Mouse (Mus musculus): Measurements from ENCODE around the gene Grik4.
A peak's percentile ranks its signal among the peaks of the same experiment; 100 is the strongest.

DNA sequence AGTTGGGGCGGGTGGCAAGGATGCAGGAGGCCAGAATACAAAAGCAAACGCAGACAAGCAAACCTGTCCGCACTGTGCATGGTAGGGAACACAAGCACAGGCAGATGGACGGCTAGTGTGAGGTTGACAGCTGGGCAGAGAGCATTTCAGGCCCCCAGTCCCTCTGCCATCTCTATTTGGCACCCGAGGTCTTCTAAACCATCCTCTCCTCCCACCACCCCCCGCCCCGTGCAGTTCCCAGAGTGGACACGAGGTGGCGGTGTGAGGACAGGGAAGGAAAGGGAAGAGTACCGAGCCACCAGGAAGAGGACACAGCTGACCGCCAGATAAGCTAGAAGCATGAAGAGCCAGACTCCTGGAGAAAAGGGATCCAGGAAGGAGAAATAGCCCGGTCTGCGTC lies 394.2 kb downstream of the Grik4 start:
- TF ChIP-seq JUN (IDR thresholded peaks at IDR 0.05; ENCODE audit: insufficient read depth, low read depth, low read length) (no peak), E2F4 (IDR thresholded peaks at IDR 0.05; ENCODE audit: insufficient replicate concordance, low read depth, low read length) (no peak), ZKSCAN1 (IDR thresholded peaks at IDR 0.05; ENCODE audit: borderline replicate concordance, low read depth, low read length) (no peak), RAD21 (IDR thresholded peaks at IDR 0.05; ENCODE audit: low read depth, low read length) (peak; percentile 62), CHD1 (IDR thresholded peaks at IDR 0.05; ENCODE audit: low read depth, low read length) (no peak), ZNF384 (IDR thresholded peaks at IDR 0.05; ENCODE audit: low read depth, low read length) (no peak), TBP (conservative IDR thresholded peaks at IDR 0.05; ENCODE audit: low read depth, low read length) (no peak), ZC3H11A (IDR thresholded peaks at IDR 0.05; ENCODE audit: low read depth, low read length) (no peak), CTCF (conservative IDR thresholded peaks at IDR 0.05 in 1 of 2, IDR thresholded peaks at IDR 0.05 in 1 of 2; ENCODE audit: low read depth in 2 of 2, low read length in 2 of 2) (peak; percentile 40 to 80)

All from CH12.LX (cell line).